Mouse (Mus musculus) embryonic facial prominence, embryonic 14.5 days (tissue): ENCODE data around the gene Cdk9. TPM values are rescaled to one million over a fixed set of nuclear protein-coding genes. Genes with fewer than 3 reads are reported as not detected.

ENCODE experiments used
- ATAC-seq: fragments of 200-750 bp; cut with Nextera tagmentation; 2 replicates; pipeline ENCODE4 v1.8.0; 2017; ENCODE audit warnings: low read depth, moderate number of reproducible peaks, moderate TSS enrichment
- DNase-seq: peaks from one replicate; pipeline ENCODE4 v3.0.0-alpha.2; 2015; ENCODE audit warnings: low spot score
- H3K27ac ChIP-seq: fragments of 300-500 bp; sonication (generic); replicated peaks from 2 replicates; pipeline ENCODE4 v1.5.1; 2014; ENCODE audit warnings: low read depth, mild to moderate bottlenecking, low read length, moderate library complexity
- H3K27me3 ChIP-seq: fragments of 300-500 bp; sonication (generic); replicated peaks from 2 replicates; pipeline ENCODE4 v1.6.1; 2014; ENCODE audit warnings: low read length; ENCODE audit not compliant: control insufficient read depth, insufficient read depth
- H3K36me3 ChIP-seq: fragments of 300-500 bp; sonication (generic); 2 replicates; pipeline ENCODE4 v1.6.1; 2014; ENCODE audit warnings: low read length, mixed read lengths; ENCODE audit not compliant: control insufficient read depth, insufficient read depth
- H3K4me1 ChIP-seq: fragments of 300-500 bp; sonication (generic); 2 replicates; pipeline ENCODE4 v1.6.1; 2014; ENCODE audit warnings: antibody characterized with exemption, low read length; ENCODE audit not compliant: control insufficient read depth, insufficient read depth
- H3K4me2 ChIP-seq: fragments of 300-500 bp; sonication (generic); 2 replicates; pipeline ENCODE4 v1.6.1; 2014; ENCODE audit warnings: low read depth, mild to moderate bottlenecking, low read length, moderate library complexity, mixed read lengths
- H3K4me3 ChIP-seq: fragments of 300-500 bp; sonication (generic); 2 replicates; pipeline ENCODE4 v1.5.1; 2014; ENCODE audit warnings: low read depth, mild to moderate bottlenecking, low read length
- H3K9ac ChIP-seq: fragments of 300-500 bp; sonication (generic); 2 replicates; pipeline ENCODE4 v1.6.1; 2014; ENCODE audit warnings: low read depth, mild to moderate bottlenecking, low read length, moderate library complexity, mixed read lengths
- H3K9me3 ChIP-seq: fragments of 300-500 bp; sonication (generic); 2 replicates; pipeline ENCODE4 v1.6.1; 2016; ENCODE audit warnings: low read length; ENCODE audit not compliant: control insufficient read depth
- WGBS: fragments of 180-500 bp; shearing (Covaris S2); extraction: QIAGEN DNeasy Blood & Tissue Kit; methylation state at CpG from one replicate; pipeline ENCODE4 v1.1.7; 2014; 5-methylcytosine and 5-hydroxymethylcytosine counted together
- microRNA counts: library from miRNA; unstranded; fragments of <30 nt; microRNA quantifications from one replicate; lab custom pipeline; 2017
- microRNA-seq: library from miRNA; unstranded; fragments of <30 nt; microRNA quantifications from one replicate; pipeline ENCODE4, GENCODE M21; 2016; ENCODE audit warnings: borderline number of aligned reads
- polyA plus RNA-seq: library from polyadenylated mRNA; unstranded; fragments of >200 nt; fragmentation: Nextera tagmentation; extraction: Ambion mirVana; gene quantifications from 2 replicates; pipeline ENCODE4 v1.2.1, GENCODE M21; 2014

The Cdk9 gene
- polyA plus RNA-seq, 1 experiment from 2014 or later: 67.4 TPM

DNA sequence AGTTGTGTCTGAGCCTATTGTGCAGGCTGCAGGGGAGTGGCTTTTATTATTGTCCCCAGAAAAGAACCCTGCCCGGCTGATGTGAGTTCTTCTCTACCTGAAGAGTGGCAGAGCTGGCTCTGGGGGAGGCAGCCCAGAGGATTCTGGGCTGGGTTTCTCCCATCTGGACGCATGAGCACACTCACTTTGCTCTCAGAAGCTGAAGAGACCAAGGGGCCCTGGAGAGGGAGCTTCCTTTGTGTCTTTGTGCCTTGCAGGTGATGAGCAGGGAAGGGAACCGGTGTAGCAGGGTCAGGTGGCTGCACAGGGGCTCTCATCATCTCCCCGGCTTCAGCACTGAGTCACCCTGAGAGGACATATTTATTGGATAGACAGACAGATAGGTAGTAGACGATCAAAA, 50.6 kb downstream of the Cdk9 start:
- H3K4me3 ChIP-seq: no peak overlapping the region
- peak; percentile 56 for DNase-seq
- H3K4me1 ChIP-seq: no peaks in the 10 kb centered on the region
- H3K27me3 ChIP-seq: no peaks in the 10 kb centered on the region
- WGBS: 45% methylated on average over 5 of the region's 5 CpGs
- H3K9ac ChIP-seq: peak overlapping the region; percentile 15; the same call in 1 of the 2 replicates
- no peaks in the 10 kb centered on the region for H3K36me3 ChIP-seq
- H3K9me3 ChIP-seq: no peaks in the 10 kb centered on the region
- no peak overlapping the region for H3K4me2 ChIP-seq
- peak; percentile 45 for ATAC-seq
- H3K27ac ChIP-seq: peak overlapping the region; percentile 52; the same call in 1 of the 2 replicates

DNA sequence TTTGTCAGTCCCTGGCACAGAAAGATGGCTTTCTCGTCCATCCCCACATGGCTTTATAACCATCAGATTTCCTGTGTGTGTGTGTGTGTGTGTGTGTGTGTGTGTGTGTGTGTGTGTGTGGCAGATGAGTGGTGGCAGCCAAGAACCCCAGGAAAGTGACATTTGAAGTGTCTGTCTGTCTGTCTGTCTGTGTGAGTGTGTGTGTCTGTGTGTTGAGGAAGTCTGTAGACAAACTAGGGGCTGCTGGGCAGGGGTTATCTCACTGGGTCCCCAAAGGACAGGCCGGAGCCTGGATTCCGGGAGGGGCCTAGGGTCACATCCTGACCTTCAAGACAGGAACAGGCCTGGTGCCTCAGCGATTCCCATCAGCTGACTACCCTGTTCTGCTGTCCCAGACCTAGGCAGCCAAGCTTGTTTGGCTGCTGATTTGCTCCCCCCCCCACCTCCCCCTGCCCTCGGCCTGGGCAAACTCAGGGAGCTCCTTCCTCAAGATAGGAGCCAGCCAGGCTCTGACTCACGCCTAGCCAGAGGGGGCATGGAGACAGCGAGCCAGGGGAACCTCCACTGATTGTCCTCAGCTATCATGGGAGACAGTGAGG, 51.3 kb downstream of the Cdk9 start:
- Histone ChIP-seq H3K4me2 (no peak overlapping the region), H3K36me3 (no peaks in the 10 kb centered on the region), H3K4me3 (no peak overlapping the region), H3K27me3 (no peaks in the 10 kb centered on the region), H3K9ac (peak overlapping the region; percentile 15; the same call in 1 of the 2 replicates), H3K4me1 (no peaks in the 10 kb centered on the region), H3K27ac (peak overlapping the region; percentile 52; the same call in 1 of the 2 replicates), H3K9me3 (no peaks in the 10 kb centered on the region)
- 47% methylated on average over 6 of the region's 7 CpGs for WGBS
- peak; percentile 38; the same call in 1 of the 2 replicates for ATAC-seq
- peak; percentile 9 for DNase-seq

DNA sequence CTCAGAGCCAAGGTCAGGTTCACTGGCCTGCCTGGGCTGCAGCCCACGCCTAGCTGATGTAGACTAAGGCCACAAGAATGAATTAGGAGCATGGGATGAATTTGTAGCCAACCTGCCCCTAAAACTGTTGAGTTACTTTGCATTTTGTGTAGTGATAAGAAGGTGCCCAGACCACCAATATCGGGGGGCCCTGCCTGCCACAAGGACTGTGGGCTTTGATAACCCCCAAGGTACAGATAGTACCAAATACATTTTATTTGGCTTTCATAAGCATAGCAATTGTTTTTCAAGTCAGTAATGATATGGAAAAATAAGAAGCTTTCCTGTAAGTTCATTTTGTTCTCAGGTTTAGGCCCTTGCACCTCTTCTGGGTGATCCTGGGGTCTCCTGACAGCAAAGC, 54.0 kb downstream of the Cdk9 start:
- DNase-seq: no peak
- H3K27ac ChIP-seq: no peak overlapping the region

DNA sequence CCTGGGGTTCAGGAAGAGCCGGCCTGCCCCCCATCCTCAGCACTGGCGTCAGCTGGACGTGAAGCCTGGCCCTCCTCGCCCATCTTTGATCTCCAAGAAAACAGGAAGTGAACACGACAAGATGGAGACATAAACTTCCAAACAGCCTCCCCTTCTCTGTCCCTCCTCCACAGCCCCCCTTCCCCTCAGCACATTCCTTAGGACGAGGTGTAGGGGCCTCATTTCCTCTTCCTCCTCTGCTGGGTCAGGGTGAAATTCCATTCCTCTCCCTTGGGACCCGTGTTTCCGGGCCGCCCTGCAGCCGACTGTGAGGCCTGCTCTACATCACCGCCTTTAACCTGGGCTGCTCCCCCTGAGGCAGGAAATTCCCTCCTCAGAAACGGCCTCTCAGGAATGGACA, 57.0 kb downstream of the Cdk9 start:
- H3K27me3 ChIP-seq: no peaks in the 10 kb centered on the region
- no peak overlapping the region for H3K4me3 ChIP-seq
- no peaks in the 10 kb centered on the region for H3K36me3 ChIP-seq
- whole genome bisulfite sequencing: 20% methylated on average over 11 of the region's 12 CpGs
- no peak overlapping the region for H3K4me2 ChIP-seq
- no peaks in the 10 kb centered on the region for H3K9me3 ChIP-seq
- no peak overlapping the region for H3K9ac ChIP-seq
- H3K4me1 ChIP-seq: peaks cover 22% of the 10 kb centered on the region
- ATAC-seq: peak; percentile 71
- DNase-seq: peak; percentile 73
- peak overlapping the region; percentile 48 for H3K27ac ChIP-seq

More for the DNA sequence above, 54.0 kb downstream of the Cdk9 start:
- peaks cover 18% of the 10 kb centered on the region for H3K4me1 ChIP-seq
- no peak for ATAC-seq
- no peak overlapping the region for H3K4me2 ChIP-seq
- H3K9ac ChIP-seq: no peak overlapping the region
- H3K27me3 ChIP-seq: no peaks in the 10 kb centered on the region
- no peak overlapping the region for H3K4me3 ChIP-seq
- no peaks in the 10 kb centered on the region for H3K36me3 ChIP-seq
- no peaks in the 10 kb centered on the region for H3K9me3 ChIP-seq
- 87% methylated on average over 2 of the region's 2 CpGs for WGBS

MicroRNAs within 50 kb of the gene (microRNA counts, 519-probe panel; counts per million panel counts)
- microRNA mmu-miR-2861 (lab: Ali Mortazavi, UCI): 1,997 counts per million, percentile 19 among the panel's probes with 10 or more counts

Small RNAs within 50 kb of the gene (microRNA-seq; reads per million reads assigned to microRNA genes)
- gene Gm47291 (not detected), gene Mir2861 (not detected), gene Mir3960 (not detected), gene Mir8093 (not detected)

Other genes with a start within 250 kb of the Cdk9 start
- gene Fam102a, start 177.7 kb downstream of the Cdk9 start, polyA plus RNA-seq: 16.3 and 19.2 TPM in 2 replicates
- 107 and 110 TPM in 2 replicates for gene Dpm2, start 142.2 kb downstream of the Cdk9 start, polyA plus RNA-seq
- 0.38 and 1.1 TPM in 2 replicates for gene Pip5kl1, start 138.3 kb downstream of the Cdk9 start, polyA plus RNA-seq
- 0.13 and 0.18 TPM in 2 replicates for gene 9430097D07Rik, start 137.4 kb downstream of the Cdk9 start, polyA plus RNA-seq
- 39.4 and 41.0 TPM in 2 replicates for gene St6galnac4, start 126.0 kb downstream of the Cdk9 start, polyA plus RNA-seq
- 11.1 and 12.1 TPM in 2 replicates for gene St6galnac6, start 113.4 kb downstream of the Cdk9 start, polyA plus RNA-seq
- gene Ak1, start 91.3 kb downstream of the Cdk9 start, polyA plus RNA-seq: 97.8 and 125 TPM in 2 replicates
- 57.9 and 64.3 TPM in 2 replicates for gene Eng, start 66.5 kb downstream of the Cdk9 start, polyA plus RNA-seq
- 28.2 and 31.0 TPM in 2 replicates for gene Fpgs, start 8.9 kb downstream of the Cdk9 start, polyA plus RNA-seq
- gene Sh2d3c, start 8.0 kb upstream of the Cdk9 start, polyA plus RNA-seq: 21.7 and 28.3 TPM in 2 replicates
- 0.33 and 0.45 TPM in 2 replicates for gene 6330409D20Rik, start 27.9 kb upstream of the Cdk9 start, polyA plus RNA-seq
- 64.5 and 73.2 TPM in 2 replicates for gene Tor2a, start 44.2 kb upstream of the Cdk9 start, polyA plus RNA-seq
- 0.22 and 0.85 TPM in 2 replicates for gene Ttc16, start 62.6 kb upstream of the Cdk9 start, polyA plus RNA-seq
- gene Ptrh1, start 62.7 kb upstream of the Cdk9 start, polyA plus RNA-seq: 5.2 and 5.8 TPM in 2 replicates
- 0.20 and 0.63 TPM in 2 replicates for gene Cfap157, start 71.4 kb upstream of the Cdk9 start, polyA plus RNA-seq
- 26.8 and 29.7 TPM in 2 replicates for gene Stxbp1, start 134.2 kb upstream of the Cdk9 start, polyA plus RNA-seq
- gene Fam129b, start 163.0 kb upstream of the Cdk9 start, polyA plus RNA-seq: 38.4 and 39.0 TPM in 2 replicates
- gene Rpl12, start 248.5 kb upstream of the Cdk9 start, polyA plus RNA-seq: 224 and 237 TPM in 2 replicates
- 9.2 and 10.9 TPM in 2 replicates for gene Lrsam1, start 248.5 kb upstream of the Cdk9 start, polyA plus RNA-seq